Mouse (Mus musculus) c-Kit-negative CD71-positive TER-119-positive erythroid progenitor cells, embryonic 14.5 days (primary cell): ENCODE measurements at regions not wholly inside any gene's neighbourhood (a gene's known extent, or its start where the extent isn't known, plus 50 kb on each side); places are given as distances from the start of the nearest gene placed in this dataset.

Source experiments
- DNase-seq: peaks from one replicate; pipeline ENCODE4 v3.0.0-alpha.2; 2013; ENCODE audit warnings: low read depth, low spot score

DNA sequence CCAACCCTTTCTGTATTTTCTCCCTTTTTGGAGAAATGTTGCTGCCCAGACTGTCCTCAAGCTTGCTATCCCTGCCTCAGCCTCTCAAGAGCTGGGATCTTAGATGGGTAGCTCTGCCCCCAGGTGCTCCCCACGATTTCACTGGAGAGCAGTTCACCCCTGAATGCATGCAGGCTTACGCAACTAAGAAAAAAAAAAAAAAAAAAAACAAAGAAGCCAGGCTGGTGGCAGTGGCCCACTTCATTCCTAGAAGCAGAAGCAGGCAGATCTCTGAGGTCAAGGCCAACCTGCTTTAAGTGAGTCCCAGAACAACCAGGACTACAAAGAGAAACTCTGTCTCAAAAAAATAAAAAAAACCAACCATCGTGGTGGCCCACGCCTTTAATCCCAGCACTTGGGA, 51.2 kb upstream of the Fbxo11 start:
- no peak for DNase-seq

DNA sequence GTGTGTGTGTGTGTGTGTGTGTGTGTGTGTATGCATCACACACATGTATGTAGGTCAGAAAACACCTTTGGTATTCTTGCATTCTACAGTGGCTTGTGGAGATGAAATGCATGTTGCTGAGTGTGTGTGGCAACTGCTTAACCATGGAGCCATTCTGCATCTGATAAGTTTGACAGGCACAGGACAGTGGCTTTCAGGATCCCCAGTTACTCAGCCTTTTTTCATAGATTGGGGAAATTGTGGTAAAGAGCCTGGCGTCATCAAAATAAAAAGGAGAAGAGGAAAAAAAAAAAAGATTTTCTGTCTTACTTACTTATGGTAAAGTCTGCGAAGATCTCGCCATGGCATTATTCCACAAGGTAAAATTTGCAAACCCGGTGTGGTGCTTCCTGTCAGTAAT, 53.6 kb upstream of the Fbxo11 start:
- DNase-seq: no peak

DNA sequence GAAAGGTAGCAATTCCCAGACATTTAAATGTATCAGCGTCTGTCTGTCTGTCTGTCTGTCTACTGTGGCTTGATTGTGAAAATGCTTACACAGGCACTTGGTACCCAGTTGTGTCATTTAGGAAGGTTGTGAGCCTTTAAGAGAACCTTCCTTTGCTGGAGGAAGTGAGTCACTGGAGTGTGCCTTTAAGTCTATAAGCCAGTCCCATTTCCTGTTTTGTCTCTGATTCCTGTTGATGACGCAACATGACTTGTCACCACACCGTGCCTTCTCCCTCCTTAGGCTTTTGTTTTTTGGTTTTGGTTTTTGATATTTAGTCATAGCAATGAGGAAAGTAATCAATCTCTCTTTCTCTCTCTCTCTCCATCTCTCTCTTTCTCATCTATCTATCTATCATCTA, 58.6 kb upstream of the Fbxo11 start:
- no peak for DNase-seq

DNA sequence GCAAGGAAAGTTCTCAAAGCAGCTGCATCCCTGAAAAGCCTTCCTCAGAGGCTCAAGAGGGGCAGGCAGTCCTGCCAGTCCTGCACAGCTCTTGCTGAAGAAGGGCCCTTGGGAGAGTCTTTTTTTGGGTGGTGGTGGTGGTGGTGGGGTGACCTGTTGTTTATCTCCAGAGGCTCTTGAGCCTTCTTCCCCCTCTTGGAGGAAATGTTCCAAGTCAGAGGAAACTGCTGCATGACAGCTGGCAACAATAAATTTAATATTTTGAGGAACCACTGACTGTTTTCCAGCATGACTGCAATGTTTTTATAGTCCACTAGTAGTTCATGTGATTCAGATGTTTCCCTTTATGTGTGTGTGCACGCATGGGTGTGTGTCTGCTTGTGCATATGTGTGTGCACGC, 62.0 kb upstream of the Fbxo11 start:
- no peak for DNase-seq

DNA sequence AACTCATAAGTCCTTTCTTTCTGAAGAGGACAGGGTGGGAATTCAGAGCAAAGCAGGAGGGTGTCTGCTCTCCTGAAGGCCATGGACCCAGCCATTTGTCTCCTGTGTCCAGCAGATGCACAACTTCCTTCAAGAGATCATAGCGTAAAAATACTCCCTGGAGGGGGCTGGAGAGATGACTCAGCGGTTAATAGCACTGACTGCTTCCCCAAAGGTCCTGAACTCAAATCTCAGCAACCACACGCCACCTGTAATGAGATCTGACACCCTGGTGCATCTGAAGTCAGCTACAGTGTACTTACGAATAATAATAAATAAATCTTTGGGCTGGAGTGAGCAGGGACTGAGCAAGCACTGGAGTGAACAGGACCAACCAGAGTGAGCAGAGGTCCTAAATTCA, 66.2 kb upstream of the Fbxo11 start:
- DNase-seq: no peak

DNA sequence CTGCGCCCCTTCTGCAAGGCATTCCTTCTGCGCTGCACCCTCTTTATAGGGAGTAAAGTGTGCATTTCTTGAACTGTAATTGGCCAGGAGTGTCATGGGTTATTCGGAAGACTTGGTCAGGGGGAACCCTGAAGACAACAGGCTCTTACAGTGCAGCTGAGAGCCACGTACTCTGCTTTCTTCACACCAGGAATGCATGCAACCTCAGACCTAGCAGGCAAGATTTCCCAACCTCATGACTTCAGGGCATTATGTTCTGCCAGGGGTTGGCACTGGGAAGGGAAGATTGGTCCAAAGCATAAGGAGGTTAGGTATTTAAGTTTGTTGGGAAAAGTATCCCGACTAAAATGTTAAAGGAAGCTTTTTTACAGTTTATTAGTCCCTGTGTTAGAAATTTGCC, 66.9 kb upstream of the Fbxo11 start:
- no peak for DNase-seq

DNA sequence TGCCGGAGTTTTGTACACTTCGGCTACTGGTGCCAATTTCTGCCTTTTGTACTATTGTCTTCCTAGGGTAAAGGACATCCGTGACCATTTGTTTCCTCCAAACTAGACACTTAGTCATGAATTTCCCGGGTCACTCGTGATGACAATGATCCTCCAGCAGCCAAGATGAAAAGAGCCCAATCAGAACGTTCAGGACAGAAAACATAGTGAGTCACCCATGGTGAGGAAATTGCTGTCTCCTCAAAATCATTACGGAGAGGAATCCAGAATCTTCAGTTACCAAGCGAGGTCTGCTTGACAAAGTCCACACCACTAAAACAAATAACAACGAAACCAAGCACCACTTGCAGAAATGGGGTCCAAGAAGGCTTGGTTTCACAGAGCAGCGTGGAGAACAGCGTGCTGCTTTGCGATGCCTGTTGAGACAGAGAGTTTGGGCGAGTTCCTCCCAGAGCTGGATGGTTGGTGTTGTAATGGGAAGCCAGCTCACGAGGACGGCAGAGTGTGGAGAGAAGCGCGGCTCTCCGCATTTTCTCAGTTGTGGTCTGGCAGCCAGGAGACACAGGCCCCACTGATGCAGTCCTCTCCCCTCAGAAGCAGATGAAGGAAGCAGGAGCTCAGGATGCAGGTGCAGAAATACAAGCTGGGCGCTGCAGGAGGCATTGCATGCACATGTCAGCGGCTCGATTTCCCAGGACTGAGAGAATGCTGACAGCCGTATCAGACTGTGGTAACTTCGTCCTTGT, 67.7 kb upstream of the Fbxo11 start:
- no peak for DNase-seq

DNA sequence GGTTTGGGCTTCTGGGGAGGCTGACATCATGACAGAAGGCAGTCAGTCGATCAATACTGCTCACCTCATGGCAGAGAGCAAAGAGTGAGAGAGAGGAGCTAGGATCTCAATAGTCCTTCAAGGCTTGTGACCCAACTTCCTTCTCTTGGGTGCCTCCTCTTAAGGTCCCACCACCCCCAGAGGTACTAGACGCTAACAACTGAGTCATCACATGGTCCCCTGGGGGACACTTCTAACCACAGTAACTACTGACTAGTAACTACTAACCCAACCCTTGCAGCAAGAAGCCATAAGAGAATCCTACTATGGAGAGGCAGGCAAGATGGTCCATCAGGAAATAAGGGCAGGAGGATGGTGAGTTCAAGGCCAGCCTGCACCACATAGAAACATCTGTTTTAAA, 69.5 kb upstream of the Fbxo11 start:
- no peak for DNase-seq

DNA sequence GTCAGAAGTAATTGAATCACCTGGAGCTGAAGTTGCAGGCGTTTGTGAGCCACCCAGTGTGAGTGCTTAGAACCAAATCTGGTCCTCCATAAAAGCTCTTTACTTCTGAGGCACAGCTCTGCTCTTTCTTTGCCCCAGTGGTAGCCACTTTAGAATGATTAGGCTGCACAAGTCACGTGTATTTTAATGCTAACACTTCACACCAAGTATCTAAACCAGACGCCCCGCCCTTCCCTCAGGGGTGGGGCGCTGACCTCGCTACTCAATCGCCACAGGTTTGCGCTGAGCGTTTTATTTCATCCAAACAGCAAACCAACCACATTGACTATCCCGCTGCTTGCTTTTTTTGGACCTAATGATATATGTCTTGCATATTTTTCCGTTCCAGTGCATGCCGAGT, 76.4 kb upstream of the Fbxo11 start:
- no peak for DNase-seq

DNA sequence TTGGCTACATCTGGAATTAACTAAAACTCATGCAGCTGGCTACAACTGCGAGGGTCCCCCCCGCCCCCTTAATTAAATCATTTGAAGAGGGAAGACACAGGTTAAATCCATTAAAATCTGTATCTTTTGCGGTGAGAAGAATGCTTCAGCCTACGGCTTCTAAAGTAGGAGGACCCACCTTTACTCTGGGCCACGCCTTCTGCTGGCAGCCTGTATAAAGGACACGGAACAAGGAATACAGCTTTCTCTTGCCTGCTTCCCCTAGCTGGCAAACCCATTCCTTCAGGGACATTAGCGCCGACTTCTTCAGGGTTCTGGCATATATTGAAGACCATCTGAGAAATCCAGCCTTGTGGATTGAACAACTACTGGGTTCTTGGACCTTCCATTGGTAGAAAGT, 76.9 kb upstream of the Fbxo11 start:
- no peak for DNase-seq

DNA sequence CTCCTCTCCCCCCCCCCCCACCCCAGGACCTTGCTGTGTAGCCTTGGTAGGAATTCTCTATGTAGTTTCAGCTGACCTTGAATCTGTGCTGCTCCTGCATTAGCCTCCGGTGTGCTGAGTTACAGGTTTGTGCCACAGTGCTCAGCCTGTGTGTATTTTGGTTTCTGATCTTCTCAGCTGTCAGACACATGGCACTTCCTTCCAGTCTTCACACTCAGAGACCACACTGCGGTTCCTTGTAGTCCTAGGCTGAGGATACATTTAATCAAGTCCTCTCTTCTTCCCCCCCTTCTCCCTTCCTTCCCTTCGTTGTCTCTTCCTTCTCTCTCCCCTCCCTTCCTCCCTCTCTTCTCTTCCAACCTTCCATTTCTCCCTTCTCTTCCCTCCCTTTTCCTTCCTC, 77.7 kb upstream of the Fbxo11 start:
- no peak for DNase-seq

DNA sequence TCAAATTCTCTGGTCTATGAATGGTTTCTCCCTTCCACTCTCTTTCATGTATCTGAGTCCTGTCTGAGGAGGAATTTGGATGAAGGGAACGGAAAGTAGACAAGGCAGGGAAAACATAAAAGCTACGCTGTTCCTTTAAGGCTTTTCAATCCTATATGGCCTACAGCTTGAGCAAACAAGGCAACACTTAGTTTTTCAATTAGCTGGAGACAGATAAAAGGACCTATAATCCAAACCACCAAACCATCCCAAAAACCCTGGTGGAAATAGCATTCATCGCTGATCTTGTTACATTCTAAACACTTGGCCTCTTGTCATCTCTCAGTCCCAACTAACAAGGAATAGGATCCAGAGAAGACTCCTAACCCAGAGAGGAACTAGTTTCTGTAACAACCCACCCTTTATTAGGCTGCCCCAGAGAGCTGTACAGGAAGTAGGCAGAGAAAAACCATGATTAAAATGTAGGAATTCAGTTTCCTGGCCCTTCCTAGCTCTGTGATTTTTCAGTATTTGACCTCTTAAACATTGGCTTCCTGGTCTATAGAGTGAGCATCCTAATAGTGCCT, 78.4 kb upstream of the Fbxo11 start:
- DNase-seq: no peak

DNA sequence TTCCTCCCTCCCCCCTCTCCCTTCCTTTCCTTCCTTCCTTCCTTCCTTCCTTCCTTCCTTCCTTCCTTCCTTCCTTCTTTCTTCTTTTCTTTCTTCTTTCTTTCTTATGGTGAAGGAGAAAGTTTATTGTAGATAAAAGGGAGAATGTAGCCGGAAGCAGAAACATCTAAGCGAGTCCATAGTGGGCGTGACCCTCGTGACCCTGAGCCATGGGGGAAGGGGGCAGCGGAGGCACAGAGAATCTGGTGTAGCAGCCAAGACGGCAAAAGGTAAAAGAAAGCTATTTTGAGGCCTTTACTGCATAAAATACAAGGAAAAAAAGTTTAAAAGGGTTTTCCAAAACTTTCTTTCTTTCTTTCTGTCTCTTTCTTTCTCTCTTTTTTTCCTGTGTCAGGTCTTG, 93.5 kb upstream of the Fbxo11 start:
- DNase-seq: no peak

DNA sequence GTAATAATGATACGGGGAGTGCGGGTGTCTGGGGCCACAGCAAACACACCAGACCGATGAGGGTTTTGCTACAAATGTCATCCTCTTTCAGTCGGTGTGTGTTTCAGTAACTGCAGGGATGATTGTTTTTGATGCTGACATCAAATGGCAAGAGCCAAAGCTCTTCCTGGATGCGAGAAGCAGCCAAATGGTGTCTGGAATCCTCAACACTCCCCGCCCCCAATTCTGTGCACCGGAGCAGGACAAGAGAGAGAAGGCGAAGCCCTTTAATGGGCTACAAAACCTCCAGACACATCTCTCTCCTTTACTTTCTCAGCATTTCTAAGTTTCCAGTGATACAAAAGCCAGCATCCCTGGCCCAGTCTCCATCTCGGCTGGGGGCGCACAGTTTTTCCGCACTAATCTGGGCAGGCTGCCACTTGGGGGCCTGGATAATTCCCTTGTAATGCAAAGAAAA, 94.1 kb upstream of the Fbxo11 start:
- DNase-seq: no peak

DNA sequence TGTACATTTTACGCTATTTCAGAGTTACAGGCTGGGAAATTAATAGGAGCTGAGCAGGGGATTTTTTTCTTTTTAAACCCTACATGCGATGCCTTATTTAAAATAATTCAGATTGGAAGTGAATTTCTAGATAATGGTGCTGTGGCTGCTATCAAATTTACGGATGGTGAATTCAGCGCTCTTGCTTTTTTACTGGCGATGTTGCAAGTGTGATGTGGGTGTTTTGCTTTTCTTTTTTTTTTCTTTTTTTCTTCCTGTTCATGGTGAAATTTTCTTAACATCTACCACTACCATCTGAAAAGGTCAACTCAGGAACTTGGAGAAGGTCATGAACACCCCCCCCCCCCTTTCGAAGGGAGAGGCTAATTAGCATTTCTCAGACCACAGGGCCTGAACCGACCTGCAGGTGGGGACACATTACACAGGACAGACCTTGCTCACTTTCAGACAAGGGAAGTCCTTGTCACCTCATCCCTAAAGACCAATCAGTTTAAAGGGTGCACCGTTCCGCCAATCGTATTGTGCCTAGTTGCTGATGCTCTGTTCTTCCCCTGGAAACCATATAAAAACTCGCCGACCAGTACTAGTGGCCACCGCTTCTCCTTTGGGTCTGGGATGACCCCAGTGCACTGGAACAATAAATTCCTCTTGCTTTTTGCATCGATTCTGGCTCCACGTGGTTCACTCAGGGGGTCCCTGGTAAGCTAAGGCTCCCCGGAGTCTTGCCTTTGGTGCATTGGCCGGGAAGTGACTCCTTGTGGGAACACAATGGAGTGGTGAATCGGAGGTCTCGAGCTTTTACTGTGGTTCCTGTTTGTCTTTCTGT, 95.0 kb upstream of the Fbxo11 start:
- no peak for DNase-seq

DNA sequence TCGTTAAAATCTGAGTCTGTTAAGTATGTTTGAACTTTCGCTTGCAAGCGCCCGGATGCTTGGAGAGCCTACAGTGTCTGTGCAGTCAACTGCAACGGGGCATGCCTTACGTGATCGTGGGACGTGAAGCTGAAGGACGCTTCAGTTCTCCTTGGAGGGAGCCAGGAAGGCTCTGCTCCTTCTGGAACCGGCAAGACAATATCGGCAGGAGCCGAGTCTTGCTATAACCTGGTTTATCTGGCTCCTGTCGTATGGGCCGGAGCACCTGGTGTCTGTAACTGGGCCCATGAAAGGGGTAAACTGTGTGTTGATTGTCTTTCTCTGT, 95.5 kb upstream of the Fbxo11 start:
- DNase-seq: no peak

DNA sequence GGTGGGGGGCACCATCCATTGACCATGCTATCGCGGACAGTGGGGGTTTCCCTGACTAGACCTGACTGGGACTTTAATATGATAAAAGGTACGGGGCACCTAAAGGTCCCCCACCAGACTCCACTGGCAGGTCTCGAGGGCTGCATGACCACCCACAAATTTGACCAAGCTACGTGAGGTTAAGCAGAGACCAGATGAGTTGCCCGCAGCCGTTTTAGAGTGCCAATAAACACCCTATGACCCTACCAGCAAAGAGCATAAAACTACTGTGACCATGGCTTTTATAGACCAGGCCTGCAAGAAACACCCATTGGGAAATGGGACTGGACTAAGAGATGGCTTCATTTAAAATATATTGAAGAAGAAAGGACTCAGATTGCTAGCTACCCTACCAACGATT, 96.7 kb upstream of the Fbxo11 start:
- no peak for DNase-seq

DNA sequence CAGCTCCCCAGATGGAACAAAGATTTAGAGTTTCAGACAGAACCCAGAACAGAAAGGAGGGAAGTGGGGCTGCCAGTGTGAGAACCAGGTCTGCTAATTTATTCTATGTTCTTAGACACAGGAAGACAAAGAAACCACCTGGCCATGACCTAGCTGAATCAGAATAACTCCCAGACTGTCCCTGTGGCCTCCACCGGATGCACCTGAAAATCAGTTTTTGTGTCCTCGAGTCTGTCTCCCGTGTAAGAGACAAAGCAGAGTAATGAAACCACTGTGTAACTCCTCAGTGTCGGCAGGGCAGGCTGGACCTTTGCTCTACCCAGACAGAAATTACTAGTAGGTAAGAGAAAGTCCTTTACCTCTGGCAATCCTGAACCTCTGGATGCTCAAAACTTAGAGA, 99.7 kb upstream of the Fbxo11 start:
- DNase-seq: no peak

DNA sequence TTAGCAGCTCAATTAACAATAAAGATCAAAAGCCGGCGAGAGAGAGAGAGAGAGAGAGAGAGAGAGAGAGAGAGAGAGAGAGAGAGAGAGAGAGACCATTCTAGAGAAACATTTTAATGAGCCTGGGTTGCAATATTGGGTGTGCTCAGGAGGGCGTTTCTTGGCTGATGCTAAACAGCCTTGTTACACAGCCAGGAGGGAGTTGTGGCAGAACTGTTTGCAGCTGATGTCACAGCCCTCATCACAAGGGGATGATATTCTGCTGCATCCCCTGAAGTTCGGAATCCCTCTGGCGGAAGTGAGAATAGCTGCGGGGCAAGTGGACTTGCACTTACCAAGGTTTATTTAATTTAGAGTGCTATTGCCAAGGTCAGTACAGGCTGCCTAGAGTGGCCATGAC, 100.7 kb upstream of the Fbxo11 start:
- no peak for DNase-seq

DNA sequence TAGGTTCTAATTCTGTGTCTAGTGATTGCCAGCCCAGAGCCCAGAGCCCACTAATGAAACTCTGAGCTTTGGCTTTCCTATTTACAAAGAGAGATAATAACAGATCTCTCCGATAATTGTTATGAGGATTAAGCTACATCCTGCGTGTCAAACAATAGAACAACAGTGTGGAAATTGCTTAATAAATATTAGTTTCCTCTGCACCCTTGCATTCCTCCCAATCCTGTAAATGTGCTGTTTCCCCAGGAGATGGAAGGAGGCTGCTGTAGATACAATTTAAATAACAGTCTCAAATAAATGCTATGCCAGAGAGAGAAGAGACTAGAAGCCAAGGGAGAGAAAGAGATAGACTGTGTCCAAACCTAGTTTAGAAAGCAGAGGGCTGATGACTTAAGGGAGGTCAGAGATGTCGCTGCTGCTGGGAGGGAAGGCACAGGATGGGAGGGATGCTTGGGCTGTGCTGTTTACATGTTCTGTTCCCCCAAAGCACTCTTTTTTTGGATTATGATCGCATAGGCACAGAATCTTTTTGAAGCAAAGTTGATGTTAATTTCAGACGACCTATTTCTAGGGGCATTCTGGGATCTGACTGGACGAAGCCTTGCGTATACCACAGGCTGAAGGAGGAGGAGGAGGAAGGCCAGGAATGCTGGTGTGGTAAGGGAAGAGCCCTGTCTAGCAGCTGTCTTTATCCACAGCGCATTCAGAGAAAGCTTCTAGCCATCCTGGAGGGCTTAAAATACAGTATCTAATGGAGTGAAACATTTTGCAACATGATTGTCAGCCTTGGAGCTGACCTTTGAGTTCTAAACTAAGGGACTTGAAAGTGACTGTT, 103.4 kb upstream of the Fbxo11 start:
- no peak for DNase-seq

DNA sequence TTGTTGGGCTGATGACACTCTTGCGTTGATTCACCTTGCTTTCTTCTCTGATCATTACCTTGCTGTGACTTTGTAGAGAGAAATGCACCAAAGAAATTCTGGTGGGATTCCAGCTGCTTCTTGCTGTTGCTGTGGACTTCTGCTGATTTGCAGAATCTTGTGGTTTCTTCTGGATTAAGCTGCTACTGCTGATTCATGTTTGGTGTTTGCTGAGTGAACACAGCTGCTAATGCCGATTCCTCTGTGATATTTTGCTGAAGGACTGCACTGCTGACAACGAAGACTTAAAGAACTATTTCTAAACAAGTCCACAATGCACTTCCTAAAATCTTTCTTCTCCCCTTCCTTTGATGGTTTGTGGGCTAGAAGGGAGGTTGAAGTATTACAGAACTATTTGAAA, 106.5 kb upstream of the Fbxo11 start:
- no peak for DNase-seq

DNA sequence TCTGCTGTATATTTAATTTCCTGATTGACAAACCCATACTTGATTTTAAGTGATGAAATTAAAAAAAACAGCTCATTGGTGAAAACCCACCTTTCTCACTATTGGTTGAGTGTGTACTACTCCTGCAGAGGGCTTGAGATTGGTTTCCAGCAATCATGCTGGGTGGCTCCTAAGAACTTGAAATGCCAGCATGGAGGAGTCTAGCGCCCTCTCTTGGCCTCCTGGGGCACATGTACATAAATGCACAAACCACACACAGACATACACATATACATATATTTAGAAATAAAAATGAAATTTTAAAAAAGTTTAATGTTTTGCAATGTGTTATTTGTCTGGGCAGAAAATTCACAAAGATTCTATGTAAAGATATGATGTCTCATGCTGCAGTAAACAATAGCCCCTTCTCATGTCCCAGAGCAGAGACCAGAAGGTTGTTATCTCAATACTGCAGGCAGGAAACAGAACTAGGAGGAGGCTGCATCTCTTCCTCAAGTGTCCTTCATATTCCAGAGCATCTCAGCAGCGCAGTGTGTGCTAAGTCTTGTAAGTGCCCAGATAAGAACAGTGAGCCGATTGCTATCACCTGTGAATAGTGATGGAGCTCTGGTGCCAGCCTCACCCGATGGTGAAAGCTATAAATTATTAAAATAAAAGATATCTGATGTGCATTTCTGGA, 108.4 kb upstream of the Fbxo11 start:
- DNase-seq: no peak
